Mouse (Mus musculus) ES-E14 (cell line): ENCODE measurements around the gene Sult1d1. TPM values are rescaled to one million over a fixed set of nuclear protein-coding genes. Genes with fewer than 3 reads are reported as not detected.

Experiments used
- DNase-seq: peaks from one replicate; pipeline ENCODE4 v3.0.0-alpha.2; 2013; ENCODE audit warnings: low read depth, low spot score
- H3K27ac ChIP-seq: 2 replicates; pipeline ENCODE4 v1.5.1; 2012; ENCODE audit warnings: low read depth, mild to moderate bottlenecking, low read length, moderate library complexity, mixed read lengths; ENCODE audit not compliant: poor library complexity, insufficient read depth, severe bottlenecking
- H3K36me3 ChIP-seq: 2 replicates; pipeline ENCODE4 v1.6.1; 2012; ENCODE audit warnings: mild to moderate bottlenecking, low read length, moderate library complexity, mixed read lengths; ENCODE audit not compliant: control insufficient read depth, poor library complexity, insufficient read depth, severe bottlenecking
- H3K4me1 ChIP-seq, 2 experiments: fragments of 150-350 bp in 1 of 2; sonication (generic) in 1 of 2; 2 replicates each; pipeline ENCODE4 v1.6.1; 2012; ENCODE audit warnings: low read length in 2 of 2, mild to moderate bottlenecking in 1 of 2, mixed read lengths in 1 of 2; ENCODE audit not compliant: control insufficient read depth in 2 of 2, insufficient read depth in 2 of 2, poor library complexity in 1 of 2
- H3K4me3 ChIP-seq, 2 experiments: fragments of 150-350 bp in 1 of 2; sonication (generic) in 1 of 2; 2 replicates each; pipeline ENCODE4 v1.5.1; 2012; ENCODE audit warnings: low read length in 2 of 2, low read depth in 1 of 2, mild to moderate bottlenecking in 1 of 2, mixed read lengths in 1 of 2; ENCODE audit not compliant: insufficient read depth in 1 of 2, poor library complexity in 1 of 2, severe bottlenecking in 1 of 2
- H3K9ac ChIP-seq: 2 replicates; pipeline ENCODE4 v1.6.1; 2012; ENCODE audit warnings: low read depth, mild to moderate bottlenecking, low read length, mixed read lengths; ENCODE audit not compliant: poor library complexity, insufficient read depth, severe bottlenecking
- H3K9me3 ChIP-seq: fragments of 150-350 bp; sonication (generic); 2 replicates; pipeline ENCODE4 v1.6.1; 2012; ENCODE audit warnings: low read depth, mild to moderate bottlenecking, low read length; ENCODE audit not compliant: control insufficient read depth, insufficient read depth
- CHD2 ChIP-seq: IDR thresholded peaks from 2 replicates; pipeline ENCODE4 v1.6.1; 2014; ENCODE audit warnings: mild to moderate bottlenecking, low read depth, low read length, inconsistent platforms
- HCFC1 ChIP-seq: IDR thresholded peaks from 2 replicates; pipeline ENCODE4 v1.6.1; 2012; ENCODE audit warnings: low read length, inconsistent platforms, borderline replicate concordance; ENCODE audit not compliant: insufficient read depth
- MAFK ChIP-seq: IDR thresholded peaks from 2 replicates; pipeline ENCODE4 v1.6.1; 2014; ENCODE audit warnings: mild to moderate bottlenecking, low read depth, low read length, inconsistent platforms; ENCODE audit not compliant: insufficient read depth
- ZC3H11A ChIP-seq: IDR thresholded peaks from 2 replicates; pipeline ENCODE4 v1.6.1; 2012; ENCODE audit warnings: low read depth, mild to moderate bottlenecking, inconsistent platforms, low read length, borderline replicate concordance
- ZNF384 ChIP-seq: IDR thresholded peaks from 2 replicates; pipeline ENCODE4 v1.6.1; 2012; ENCODE audit warnings: low read depth, low read length, inconsistent platforms
- in situ Hi-C, 2 experiments: fragments of 600-800 bp; cut with MboI; formaldehyde crosslinking; loops; one replicate each; pipeline ENCODE4 v1.15.1; 2025; ENCODE audit warnings: low sequenced_read_pairs in 2 of 2, inconsistent platforms in 1 of 2; ENCODE audit not compliant: unreplicated experiment in 2 of 2
- total RNA-seq: library from RNA; depleted of rRNA; stranded (reverse); fragments of 300-350 nt; gene quantifications from 2 replicates; pipeline ENCODE4 v1.2.3, GENCODE M21; 2012

The Sult1d1 gene
- total RNA-seq, 1 experiment, result not detected

DNA sequence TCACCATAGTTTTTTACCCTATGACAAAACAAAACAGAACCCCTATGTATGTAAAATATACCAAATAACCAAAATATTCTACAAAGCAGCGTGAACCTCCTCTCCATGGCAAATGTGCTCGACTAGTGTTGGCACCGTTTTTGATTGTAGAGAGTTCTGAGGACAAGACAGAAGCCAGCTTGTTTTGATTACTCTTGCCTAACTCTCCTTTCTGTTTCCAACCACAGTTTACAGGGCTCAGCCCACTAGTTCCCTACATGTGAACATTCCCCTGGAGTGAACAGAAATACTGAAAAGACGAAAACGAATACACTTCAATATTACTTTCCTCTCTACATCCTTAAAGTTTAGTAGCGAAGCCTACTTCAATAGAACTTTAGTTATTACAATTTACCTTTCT lies 4.0 kb upstream of the Sult1d1 start:
- Histone ChIP-seq H3K4me1 (no peaks in the 10 kb centered on the region), H3K9me3 (no peaks in the 10 kb centered on the region), H3K36me3 (no peaks in the 10 kb centered on the region), H3K4me3 (no peak overlapping the region), H3K9ac (no peak overlapping the region), H3K27ac (no peak overlapping the region)
- in situ Hi-C loops, result no loop called here
- DNase-seq, result no peak
- TF ChIP-seq HCFC1 (no peak), CHD2 (no peak), ZNF384 (no peak), MAFK (no peak), ZC3H11A (no peak)

GRCm38 (mm10) chr5:87567306-87567705 lies 1.5 kb downstream of the Sult1d1 start:
- Histone ChIP-seq H3K9ac (no peak overlapping the region), H3K9me3 (no peaks in the 10 kb centered on the region), H3K4me1 (no peaks in the 10 kb centered on the region), H3K4me3 (no peak overlapping the region), H3K27ac (no peak overlapping the region), H3K36me3 (no peaks in the 10 kb centered on the region)
- in situ Hi-C loops, result no loop called here
- DNase-seq, result no peak
- TF ChIP-seq ZNF384, result no peak
- TF ChIP-seq ZC3H11A, result no peak
- TF ChIP-seq HCFC1, result no peak
- TF ChIP-seq CHD2, result no peak
- no peak for TF ChIP-seq MAFK

DNA sequence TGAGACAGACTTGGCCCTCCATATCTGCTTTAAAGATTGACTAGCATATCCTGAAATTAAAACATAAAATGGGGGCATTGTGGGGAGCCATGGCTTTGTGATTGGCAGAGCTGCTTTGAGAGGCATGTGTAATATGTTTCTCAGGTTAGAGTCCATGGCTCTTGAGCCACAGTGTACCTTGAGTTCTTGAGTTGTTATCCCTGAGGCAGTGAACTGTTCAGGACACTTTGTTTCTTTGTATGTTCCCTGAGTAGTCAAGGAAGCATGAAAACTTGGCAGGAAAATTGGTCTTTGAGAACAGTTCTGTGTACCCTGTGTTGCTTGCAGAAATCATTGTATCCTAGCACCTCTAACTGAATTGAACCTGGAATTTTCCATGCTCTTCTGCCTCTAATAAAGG lies 5.9 kb downstream of the Sult1d1 start:
- TF ChIP-seq MAFK (no peak), CHD2 (no peak), ZC3H11A (no peak), HCFC1 (no peak), ZNF384 (no peak)
- H3K9me3 ChIP-seq, result no peaks in the 10 kb centered on the region
- no peak overlapping the region for H3K9ac ChIP-seq
- H3K4me1 ChIP-seq, result no peaks in the 10 kb centered on the region
- H3K27ac ChIP-seq, result no peak overlapping the region
- H3K4me3 ChIP-seq, result no peak overlapping the region
- no peaks in the 10 kb centered on the region for H3K36me3 ChIP-seq
- no peak for DNase-seq
- in situ Hi-C loops, result no loop called here

DNA sequence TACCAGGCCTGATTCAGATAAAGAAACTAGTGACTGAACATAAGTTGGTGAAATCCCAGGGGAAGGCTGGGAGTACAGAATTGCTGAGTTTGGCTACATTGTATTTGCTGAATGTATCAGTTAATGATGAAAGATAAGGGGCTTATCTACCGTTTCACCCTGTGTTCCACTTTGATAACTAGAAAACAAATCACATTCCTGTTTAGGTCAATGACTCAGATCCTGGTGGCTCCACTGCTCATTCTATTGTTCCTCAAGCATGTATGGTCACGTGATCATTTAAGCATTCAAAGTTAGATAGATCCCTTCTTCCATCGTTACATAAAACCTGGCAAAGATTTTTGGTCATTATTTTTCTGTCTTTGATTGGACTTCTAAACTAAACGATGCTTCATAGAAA lies 6.3 kb downstream of the Sult1d1 start:
- DNase-seq, result no peak
- no peaks in the 10 kb centered on the region for H3K9me3 ChIP-seq
- H3K9ac ChIP-seq, result no peak overlapping the region
- no peak overlapping the region for H3K4me3 ChIP-seq
- no peak overlapping the region for H3K27ac ChIP-seq
- H3K36me3 ChIP-seq, result no peaks in the 10 kb centered on the region
- H3K4me1 ChIP-seq, result no peaks in the 10 kb centered on the region
- in situ Hi-C loops, result no loop called here
- TF ChIP-seq CHD2 (no peak), ZNF384 (no peak), MAFK (no peak), HCFC1 (no peak), ZC3H11A (no peak)

DNA sequence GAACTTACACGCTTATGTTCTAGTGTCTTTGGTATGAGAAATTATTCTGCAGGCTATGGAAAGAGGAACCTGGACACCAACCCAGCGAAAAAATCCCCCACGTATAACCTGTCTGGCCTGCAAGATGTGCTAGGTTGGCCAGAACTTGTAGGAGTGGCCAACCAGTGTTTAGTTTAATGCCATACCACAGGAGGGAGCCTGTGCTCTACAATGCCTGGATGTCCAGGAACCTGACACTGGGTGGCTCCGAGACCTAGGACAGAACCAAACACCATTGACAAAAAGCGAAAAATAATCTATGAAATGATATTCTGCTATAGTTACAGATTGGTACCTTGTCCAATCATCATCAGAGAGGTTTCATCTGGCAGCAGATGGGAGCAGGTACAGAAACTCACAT lies 8.7 kb downstream of the Sult1d1 start:
- in situ Hi-C loops, result no loop called here
- no peaks in the 10 kb centered on the region for H3K4me1 ChIP-seq
- TF ChIP-seq MAFK, result no peak
- TF ChIP-seq ZC3H11A, result 0 out of 2 replicates have a peak, but pooled peaks have one; percentile 51
- TF ChIP-seq HCFC1, result no peak
- no peak for TF ChIP-seq CHD2
- no peak for TF ChIP-seq ZNF384
- no peak overlapping the region for H3K4me3 ChIP-seq
- H3K27ac ChIP-seq, result no peak overlapping the region
- H3K36me3 ChIP-seq, result no peaks in the 10 kb centered on the region
- H3K9ac ChIP-seq, result no peak overlapping the region
- H3K9me3 ChIP-seq, result no peaks in the 10 kb centered on the region
- DNase-seq, result peak; percentile 6
